Mouse (Mus musculus): ENCODE data around the gene 4930412O13Rik.

Gene 4930412O13Rik

DNA sequence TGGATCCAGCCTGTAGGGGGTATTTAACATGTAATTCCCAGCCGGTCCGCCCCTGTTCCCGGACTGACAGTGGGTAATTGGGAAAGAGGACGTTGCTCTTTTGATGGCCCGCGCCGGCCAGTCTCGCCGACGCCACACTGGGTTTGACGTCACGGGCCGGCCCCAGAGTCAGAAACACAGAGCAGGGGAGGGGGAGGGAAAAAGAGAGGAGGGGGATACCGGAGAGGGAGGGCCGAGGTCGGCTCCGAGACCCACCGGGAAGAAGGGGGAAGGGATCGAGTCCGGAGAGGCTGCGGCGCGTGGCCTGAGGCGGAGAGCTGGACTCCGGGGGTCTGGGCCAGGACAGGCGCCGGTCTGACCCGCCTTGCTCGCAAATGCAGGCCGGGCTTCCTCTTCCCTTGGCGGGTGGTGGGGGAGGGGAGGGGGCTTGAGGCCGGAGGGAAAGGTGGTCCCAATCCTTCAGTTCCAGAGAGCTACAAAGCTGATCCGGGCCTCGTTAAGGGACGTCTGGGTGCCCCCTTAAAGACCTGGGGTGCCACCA, at the start of gene 4930412O13Rik:
TSS of gene 4930412O13Rik (plus strand) at position 202 of the 541 bp plus-strand sequence.
- no peak for DNase-seq

DNA sequence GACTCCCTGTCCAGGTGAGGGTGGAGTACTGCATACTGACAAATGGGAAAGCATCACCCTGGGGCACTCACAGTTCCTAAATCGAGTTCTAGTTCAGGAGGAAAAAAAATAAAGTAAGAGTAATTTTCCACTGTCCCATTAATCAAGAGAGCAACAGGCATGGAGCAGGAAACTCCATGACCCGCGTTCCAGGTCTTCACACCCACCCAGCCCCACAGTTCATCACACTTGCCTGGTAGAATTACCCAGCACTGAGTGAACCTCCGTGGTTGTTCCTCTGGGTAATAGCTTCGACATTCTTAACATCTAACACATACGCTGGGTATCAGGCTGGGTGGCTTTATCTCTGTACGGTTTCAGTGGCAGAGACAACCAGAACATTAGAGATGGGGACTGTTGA, 47.3 kb upstream of the 4930412O13Rik start:
- DNase-seq = no peak

- DNase-seq = no peak
These were observed 45.9 kb upstream of the 4930412O13Rik start for GRCm38 (mm10) chr2:9835195-9835594.

DNA sequence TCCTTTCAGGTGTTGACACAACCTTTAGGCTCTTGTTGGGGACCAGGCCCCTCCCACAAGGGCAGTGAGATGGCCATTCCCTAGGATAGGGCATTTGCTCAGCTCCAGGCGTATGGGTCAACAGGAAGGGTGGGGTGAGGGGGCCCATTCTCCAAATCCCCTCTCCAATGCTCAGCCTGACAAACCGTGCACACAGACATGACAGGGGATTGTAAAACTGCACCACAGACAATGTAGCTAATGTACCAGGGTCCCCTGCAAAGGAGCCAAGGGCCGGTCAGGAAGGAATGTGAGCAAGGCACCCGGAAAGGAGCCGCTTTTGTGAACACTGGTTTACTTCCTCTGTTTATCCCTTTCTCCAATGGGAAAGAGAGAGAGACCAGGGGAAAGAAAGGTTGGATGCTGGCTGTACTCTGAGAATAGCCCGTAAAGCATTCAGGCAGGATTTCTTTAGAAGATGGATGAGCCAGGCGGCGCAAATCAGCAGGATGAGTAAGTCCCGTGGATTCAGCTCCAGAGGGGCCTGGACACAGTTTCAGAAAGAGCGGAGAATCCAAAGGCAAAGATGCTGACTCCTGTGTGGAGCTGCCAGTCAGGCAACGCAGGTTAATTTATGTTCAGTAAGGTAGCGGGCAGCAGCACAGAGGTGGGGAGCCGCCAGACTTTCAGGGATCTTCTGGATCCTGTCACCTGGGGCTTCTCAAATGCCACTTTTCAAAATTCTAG, 28.0 kb upstream of the 4930412O13Rik start:
- no peak for DNase-seq

DNA sequence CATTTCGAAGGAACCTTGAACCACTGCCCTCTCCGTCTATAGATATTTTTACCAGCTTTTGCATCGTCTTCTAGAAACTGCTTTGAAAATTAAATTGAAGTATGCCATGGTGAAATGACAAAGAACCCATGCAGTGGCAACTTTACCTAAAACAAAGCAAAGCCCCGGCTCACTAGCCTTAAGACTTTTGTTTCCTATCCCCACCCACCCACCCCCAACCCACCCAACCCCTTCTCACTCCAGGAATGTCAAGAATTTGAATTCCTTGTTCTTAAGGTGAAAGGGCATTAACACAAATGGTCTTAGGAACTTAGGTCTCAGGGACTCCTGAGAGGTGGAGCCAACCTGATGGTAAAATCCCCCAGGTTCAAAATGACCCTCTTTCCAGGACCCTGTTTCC, 25.2 kb upstream of the 4930412O13Rik start:
- DNase-seq = no peak

DNA sequence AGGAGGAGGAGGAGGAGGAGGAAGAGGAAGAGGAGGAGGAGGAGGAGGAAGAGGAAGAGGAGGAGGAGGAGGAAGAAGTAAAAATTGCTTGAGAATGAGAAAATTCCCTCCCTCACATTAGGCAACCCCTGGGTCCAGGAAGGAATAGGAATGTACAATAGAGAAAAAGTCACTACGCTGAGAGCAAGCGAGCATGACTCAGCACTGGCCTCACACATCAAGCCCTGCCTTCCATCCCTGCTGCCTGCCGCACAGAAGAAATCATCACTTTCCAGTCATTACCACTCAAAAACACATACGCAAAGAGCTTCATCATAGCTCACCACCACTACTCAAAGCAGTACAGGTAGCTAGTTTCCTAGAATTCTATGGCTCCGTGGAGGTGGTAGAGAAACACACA, 20.4 kb upstream of the 4930412O13Rik start:
- no peak for DNase-seq

DNA sequence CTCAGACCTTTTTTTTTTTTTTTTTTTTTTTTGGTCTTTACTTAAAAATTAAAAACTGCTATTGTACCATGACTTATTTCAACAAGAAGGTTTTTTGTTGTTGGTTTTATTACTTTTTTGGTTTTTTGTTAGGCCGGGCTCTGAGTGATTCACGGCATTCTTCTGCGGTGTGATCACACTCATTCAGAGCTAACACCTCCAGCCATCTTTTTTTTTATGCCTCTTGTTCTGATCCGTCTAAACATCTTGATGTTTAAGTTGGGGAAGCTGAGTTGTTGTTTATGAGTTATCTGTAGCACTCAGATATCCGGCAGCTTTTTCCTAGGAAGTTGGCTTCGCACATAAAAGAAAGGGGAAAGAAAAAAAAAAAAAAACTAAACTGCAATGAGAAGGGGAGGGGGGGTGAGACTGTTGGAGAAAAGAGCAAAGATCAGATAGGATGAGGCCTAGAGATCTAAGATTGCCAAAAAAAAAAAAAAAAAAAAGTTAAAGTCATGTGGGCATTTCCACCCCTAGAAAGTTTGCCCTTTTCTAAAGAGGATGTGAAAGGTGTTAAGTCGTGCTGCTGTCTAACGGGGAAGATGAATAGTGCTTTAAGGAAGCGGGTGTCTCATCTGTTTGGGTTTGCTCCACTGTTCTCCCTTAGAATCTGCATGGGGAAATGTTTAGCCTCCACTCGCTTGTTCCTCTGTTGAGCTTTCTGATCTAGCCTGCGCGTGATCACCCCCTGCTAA, 13.8 kb upstream of the 4930412O13Rik start:
- no peak for DNase-seq

DNA sequence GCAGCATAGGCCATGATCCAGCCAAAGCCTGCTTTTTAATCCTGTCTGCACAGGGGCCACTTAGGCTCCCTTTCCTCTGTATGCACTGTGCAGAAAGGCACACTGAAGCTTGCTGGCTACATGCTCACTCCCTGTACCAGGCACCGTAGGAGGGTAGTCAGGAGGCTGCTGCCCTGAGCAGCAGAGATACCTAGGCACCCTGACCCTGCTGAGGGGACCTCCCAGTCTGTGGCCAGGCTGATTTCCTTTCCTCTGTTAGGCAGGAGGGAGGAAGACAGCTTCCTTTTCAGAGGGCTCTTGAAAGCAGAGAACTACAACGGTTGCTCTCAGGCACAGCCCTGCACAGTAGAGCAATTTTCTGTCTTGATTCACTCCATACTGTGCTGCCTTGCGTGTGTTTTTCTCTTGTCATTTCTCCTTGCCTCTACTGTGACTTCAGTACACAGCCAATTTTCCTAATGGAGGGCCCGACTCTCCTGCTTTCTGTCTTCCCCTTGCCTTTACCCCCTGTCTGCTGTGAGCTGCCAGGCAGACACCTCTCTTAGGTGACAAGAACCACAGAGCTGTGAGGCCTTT, 9.8 kb upstream of the 4930412O13Rik start:
- DNase-seq = no peak

- DNase-seq = no peak
These were observed 9.3 kb upstream of the 4930412O13Rik start for GRCm38 (mm10) chr2:9871798-9872197.

- DNase-seq = no peak
These were observed 8.4 kb upstream of the 4930412O13Rik start for GRCm38 (mm10) chr2:9872682-9873081.

- DNase-seq = no peak
These were observed 7.3 kb upstream of the 4930412O13Rik start for GRCm38 (mm10) chr2:9873757-9874156.

DNA sequence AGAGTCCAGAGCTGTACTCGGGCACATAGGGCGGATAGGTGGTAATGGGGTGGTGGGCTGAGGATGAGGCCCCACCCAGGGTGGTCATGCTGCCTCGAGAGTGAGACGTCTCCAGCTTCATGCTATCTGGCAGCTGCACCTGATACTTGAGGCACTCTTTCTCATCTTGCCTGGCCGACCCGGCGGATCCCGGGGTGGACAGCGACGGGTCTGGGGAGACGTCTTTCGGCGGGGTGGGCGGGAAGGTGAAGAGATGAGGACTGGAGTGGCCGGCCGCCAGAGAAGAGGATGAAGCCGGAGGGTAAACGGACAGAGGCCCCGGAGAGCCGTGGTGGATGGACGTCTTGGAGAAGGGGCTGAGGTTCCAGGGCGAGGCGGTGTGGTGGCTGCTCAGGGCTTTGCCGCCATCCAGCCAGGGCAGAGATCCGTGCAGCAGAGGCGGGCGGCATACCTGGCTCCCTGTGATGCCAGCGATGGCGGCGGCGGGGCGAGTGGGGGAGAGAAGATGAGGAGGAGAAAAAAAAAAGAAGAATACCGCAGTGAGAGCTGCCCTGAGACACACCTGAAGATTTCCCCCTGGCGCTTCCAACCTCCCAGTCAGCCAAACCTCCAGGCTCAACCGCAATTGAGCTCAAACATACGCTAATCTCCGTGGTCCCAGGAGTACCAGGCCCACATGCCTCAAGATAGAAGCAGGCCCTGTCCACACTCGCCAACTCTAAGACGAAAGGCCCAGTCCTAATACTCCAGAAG, 6.4 kb upstream of the 4930412O13Rik start:
- no peak for DNase-seq

DNA sequence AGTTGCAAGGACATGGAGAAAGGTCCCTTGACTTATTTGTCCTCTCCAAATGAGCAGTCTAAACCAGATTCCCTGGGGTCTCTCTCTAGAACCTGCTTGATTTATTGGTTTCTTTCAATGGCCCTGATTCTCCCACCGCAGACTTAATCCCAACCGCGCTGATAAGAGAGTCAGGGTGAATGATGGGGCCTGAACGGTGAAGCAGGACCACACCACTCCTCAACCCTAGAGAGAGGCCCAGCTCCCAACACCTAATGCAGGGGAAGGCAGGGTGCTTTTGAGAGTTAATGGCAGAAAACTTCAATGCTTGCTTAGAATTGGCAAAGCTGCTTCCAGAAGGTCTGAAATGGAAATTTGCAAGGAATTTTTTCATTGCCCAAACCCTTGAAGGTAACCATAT, 5.8 kb upstream of the 4930412O13Rik start:
- no peak for DNase-seq

DNA sequence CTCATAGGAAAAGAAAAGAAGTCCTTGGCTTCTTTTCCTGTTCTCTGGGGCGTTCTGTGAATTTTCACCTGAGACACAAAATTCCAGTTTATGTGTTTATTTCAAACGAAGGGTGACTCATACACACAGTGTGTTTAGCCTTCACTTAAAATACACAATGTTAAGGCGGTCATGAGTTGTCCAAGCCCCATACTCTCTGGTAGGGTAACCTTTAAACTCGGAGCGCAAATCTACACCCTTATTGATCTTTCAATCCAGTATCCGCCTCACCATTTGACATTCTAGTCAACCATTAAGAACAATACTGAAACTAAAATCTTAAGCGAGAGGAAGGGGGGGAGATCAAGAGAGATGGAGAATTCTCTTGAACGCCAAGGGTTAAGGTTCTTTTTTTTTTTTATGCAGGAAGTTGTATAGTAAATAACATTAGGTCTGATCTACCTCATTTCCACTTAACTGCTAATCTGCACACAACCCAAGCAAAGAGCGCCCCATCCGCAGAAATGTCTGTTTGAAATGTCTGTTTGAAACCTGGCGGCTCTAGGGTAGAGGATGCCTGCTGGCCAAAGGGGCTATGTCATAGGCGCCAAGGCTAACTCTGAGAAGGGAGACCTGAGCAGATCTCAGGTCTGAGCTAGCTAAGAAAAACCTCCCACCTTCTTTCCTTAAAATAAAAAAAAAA, 5.2 kb upstream of the 4930412O13Rik start:
- DNase-seq = no peak

GRCm38 (mm10) chr2:9876621-9877325, 4.3 kb upstream of the 4930412O13Rik start:
- DNase-seq = no peak

- no peak for DNase-seq
These were observed 3.7 kb upstream of the 4930412O13Rik start for GRCm38 (mm10) chr2:9877326-9877690.

DNA sequence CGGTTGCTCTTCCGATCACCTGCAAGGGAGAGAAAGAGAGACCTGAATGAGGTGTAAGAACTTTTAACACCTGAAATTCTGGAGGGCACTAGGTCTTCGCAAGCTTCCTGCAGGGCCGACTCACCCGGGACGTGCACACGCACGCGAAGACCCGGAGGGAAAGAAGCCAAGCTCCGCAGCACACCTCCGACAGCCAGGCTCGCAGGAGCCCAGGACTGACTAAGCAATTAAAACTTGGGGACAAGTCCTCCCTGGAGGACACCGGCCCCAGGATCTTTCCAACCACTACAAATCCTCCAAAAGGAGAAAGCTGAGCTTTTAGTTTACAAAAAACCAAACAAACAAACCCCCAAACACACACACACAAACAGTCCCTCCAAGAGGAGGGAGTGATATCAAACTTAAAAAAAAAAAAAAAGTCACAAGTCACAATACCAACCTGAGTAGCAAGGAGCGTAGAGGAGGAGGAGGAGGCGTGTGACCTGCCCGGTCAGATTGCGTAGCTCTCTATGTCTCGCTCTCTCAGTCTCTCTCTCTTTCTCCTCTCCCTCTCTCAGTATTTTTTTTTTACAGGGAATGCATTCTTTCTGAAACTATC, 3.0 kb upstream of the 4930412O13Rik start:
- no peak for DNase-seq

DNA sequence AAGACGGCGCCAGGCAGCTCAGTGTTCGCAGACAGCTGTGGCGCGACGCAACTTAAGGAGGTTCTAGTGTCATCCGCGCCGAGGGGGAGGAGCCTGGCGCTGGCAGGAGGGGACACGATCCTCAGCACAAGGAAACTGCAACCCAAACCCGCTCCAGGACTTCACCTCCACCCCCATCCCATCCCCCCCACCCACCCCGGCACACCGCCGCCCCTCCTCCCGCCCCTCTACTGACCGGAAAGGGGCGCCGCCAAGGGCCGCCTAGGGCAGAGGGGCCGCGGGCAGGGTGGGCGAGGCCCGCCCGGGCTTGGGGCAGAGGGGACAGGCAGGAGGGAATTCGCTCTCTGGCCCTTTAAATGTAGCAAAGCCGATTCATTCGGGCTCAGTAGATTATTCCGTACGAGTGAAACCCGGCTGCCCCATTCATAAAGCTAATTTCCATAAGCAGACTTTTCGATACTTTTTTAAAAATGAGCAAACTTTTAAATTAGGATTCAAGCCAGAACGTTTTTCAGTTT, 2.4 kb upstream of the 4930412O13Rik start:
- no peak for DNase-seq

DNA sequence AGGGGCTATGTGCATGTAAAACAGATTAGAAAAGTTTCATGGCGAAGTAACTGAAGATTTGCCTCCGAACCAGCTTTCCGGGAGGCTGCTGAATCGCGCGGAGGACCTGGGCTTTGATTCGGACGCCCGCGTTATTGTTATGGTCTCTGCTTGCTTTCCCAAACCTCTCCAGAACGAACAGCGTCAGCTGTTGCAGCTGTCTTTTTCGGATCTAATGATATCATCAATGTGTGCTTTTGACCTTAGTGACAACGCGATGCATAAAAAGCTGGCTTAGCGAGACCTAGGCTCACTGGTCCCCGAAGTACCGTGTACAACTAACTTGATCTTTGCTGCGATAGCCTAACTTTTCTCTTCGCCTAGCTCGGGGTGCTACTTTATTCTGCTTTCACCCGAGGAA, 2.0 kb upstream of the 4930412O13Rik start:
- no peak for DNase-seq

DNA sequence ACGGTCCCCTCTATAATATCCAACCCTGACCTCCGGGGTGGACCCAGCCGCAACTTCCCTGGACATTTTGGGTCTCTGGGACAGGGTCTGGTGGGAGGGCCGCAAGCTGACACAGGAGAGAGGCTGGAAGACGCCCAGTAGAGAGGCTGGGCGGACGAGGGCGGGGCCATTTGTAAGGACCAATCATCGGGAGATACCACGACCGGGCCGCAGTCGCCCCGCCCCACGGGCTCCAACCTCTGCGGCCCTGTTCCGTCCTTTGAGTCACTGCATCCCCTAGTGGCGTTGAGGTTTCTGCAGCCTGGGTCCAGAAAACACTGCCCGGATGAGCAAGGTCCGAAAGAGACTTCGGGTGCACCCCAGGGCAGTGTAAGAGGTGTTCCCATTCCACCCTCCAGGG, 1.6 kb upstream of the 4930412O13Rik start:
- peak; percentile 36 for DNase-seq

- DNase-seq = no peak
These were observed 781 bp upstream of the 4930412O13Rik start for GRCm38 (mm10) chr2:9880271-9880670.

All from cerebellum, adult 9-11 months (tissue).